Mouse (Mus musculus) neural tube, embryonic 15.5 days (tissue): ENCODE measurements at regions not wholly inside any gene's neighbourhood (a gene's known extent, or its start where the extent isn't known, plus 50 kb on each side); places are given as distances from the start of the nearest gene placed in this dataset.

Experiments used
- ATAC-seq: fragments of 200-750 bp; cut with Nextera tagmentation; 2 replicates; pipeline ENCODE4 v1.8.0; 2017; ENCODE audit warnings: mild to moderate bottlenecking, moderate TSS enrichment, moderate library complexity; ENCODE audit not compliant: low FRiP score
- H3K27ac ChIP-seq: fragments of 300-500 bp; sonication (generic); replicated peaks from 2 replicates; pipeline ENCODE4 v1.5.1; 2015; ENCODE audit warnings: mild to moderate bottlenecking, inconsistent platforms
- H3K27me3 ChIP-seq: fragments of 300-500 bp; sonication (generic); replicated peaks from 2 replicates; pipeline ENCODE4 v1.6.1; 2015; ENCODE audit warnings: inconsistent platforms
- H3K36me3 ChIP-seq: fragments of 300-500 bp; sonication (generic); 2 replicates; pipeline ENCODE4 v1.6.1; 2015; ENCODE audit warnings: inconsistent platforms
- H3K4me1 ChIP-seq: fragments of 300-500 bp; sonication (generic); 2 replicates; pipeline ENCODE4 v1.6.1; 2015; ENCODE audit warnings: inconsistent platforms
- H3K4me2 ChIP-seq: fragments of 300-500 bp; sonication (generic); 2 replicates; pipeline ENCODE4 v1.6.1; 2015; ENCODE audit warnings: inconsistent platforms, mild to moderate bottlenecking, moderate library complexity
- H3K4me3 ChIP-seq: fragments of 300-500 bp; sonication (generic); replicated peaks from 2 replicates; pipeline ENCODE4 v1.5.1; 2015; ENCODE audit warnings: mild to moderate bottlenecking, inconsistent platforms
- H3K9ac ChIP-seq: fragments of 300-500 bp; sonication (generic); replicated peaks from 2 replicates; pipeline ENCODE4 v1.6.1; 2015; ENCODE audit warnings: mild to moderate bottlenecking, inconsistent platforms
- H3K9me3 ChIP-seq: fragments of 300-500 bp; sonication (generic); replicated peaks from 2 replicates; pipeline ENCODE4 v1.6.1; 2016; ENCODE audit warnings: inconsistent platforms
- WGBS: fragments of 180-500 bp; shearing (Covaris S2); methylation state at CpG from one replicate; pipeline ENCODE4 v1.1.7; 2015; ENCODE audit warnings: mixed read lengths; 5-methylcytosine and 5-hydroxymethylcytosine counted together

DNA sequence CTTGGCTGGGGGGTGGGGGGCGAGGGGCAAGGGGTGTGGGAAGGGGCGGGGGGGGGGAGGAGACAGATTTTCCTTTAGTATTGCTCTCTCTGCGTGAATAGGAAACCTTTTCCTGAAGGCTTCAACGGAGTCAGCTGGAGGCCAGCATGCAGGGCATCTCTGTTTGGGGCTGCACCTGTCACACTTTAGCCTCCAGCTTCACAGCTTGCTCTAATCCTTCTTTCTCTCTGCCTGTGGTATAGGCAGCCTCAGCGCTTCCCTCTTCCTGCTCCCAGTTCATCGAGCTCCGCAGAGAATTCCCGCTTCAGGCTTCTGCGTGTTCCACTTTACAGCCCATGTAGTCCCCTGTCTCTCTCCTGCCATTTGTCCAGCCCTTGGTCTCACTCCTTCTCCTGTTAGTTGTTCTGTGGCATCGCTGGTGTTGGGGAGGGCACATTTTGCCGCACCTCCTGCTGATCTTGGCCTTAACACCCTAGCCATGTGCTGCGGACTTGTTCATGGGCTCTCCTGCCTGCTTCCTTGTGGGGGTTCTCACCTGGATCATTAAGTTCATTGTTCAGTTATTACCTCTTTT, 51.7 kb upstream of the Jph4 start:
- no peak overlapping the region for H3K9ac ChIP-seq
- H3K4me1 ChIP-seq = peaks cover 4% of the 10 kb centered on the region
- H3K36me3 ChIP-seq = no peaks in the 10 kb centered on the region
- 0 out of 2 replicates have a peak overlapping the region, but pooled peaks have one; percentile 4 for H3K4me2 ChIP-seq
- no peak overlapping the region for H3K27ac ChIP-seq
- H3K4me3 ChIP-seq = no peak overlapping the region
- no peak; the same call in 1 of the 2 replicates for ATAC-seq
- H3K27me3 ChIP-seq = no peaks in the 10 kb centered on the region
- WGBS = 15% methylated on average over 12 of the region's 12 CpGs
- no peaks in the 10 kb centered on the region for H3K9me3 ChIP-seq

DNA sequence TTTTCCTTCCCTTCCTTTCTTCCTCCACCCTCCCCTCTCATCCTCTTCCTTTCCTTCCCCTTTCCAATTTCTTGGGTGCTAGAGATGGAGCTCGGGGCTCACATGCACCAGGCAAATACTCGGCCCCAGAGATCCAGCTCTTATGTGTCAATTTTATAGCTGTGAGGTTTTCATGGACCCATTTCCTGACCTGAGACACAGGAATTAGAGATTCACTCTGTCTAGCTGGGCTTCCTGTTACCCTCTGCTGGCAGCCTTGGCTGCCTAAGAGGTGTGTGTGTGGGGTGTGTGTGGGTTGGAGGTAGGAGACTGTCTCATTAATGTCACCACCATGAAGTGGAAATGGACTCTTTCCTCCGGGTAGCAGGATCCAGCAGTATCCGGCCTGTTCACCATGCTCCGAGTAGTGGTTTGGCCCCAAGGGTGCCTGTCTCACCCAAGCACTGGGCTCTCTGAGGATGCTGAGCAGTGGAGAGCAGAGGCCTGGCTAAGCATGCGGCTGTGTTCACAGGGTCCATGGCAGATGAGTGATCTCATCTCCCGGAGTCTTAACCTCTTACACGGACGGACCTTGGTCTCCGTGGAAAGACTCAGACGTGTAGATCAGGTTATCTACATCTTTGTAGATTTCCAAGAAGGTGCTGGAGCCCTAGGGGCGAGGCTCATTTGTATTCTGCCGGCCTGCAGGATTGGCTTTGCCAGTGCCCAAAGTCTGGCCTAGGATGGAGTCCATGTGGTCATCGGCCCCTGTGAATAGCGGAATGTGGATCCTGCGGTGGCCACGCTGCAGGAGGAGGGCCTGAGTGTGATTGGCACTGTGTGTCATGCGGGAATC, 52.5 kb upstream of the Jph4 start:
- Histone ChIP-seq H3K27me3 (no peaks in the 10 kb centered on the region), H3K36me3 (no peaks in the 10 kb centered on the region), H3K9me3 (no peaks in the 10 kb centered on the region), H3K4me3 (no peak overlapping the region), H3K4me2 (no peak overlapping the region), H3K4me1 (peaks cover 4% of the 10 kb centered on the region), H3K9ac (no peak overlapping the region), H3K27ac (no peak overlapping the region)
- ATAC-seq = no peak
- 89% methylated on average over 18 of the region's 18 CpGs for WGBS

DNA sequence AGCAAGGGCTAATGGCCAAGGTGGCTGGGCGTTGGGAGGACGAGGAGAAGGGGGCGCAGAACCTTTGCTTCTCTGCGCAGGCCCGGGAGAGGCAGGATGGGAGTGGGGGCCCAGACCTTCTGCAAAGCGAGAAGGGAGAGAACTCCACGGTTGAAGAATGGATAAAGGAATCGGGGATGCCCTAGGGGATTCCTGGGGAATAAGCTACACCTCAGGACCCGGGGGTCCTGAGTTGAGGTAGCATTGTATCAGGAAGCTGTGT, 52.0 kb upstream of the Dhrs2 start:
- Histone ChIP-seq H3K4me1 (peaks cover 4% of the 10 kb centered on the region), H3K27ac (no peak overlapping the region), H3K9ac (no peak overlapping the region), H3K9me3 (no peaks in the 10 kb centered on the region), H3K27me3 (no peaks in the 10 kb centered on the region), H3K4me3 (no peak overlapping the region), H3K4me2 (no peak overlapping the region), H3K36me3 (no peaks in the 10 kb centered on the region)
- WGBS = 92% methylated on average over 9 of the region's 9 CpGs
- ATAC-seq = no peak

GRCm38 (mm10) chr14:55171311-55172049, 50.3 kb upstream of the Dhrs2 start:
- H3K27me3 ChIP-seq = no peaks in the 10 kb centered on the region
- H3K9ac ChIP-seq = no peak overlapping the region
- 83% methylated on average over 7 of the region's 7 CpGs for WGBS
- H3K27ac ChIP-seq = no peak overlapping the region
- ATAC-seq = no peak
- no peaks in the 10 kb centered on the region for H3K9me3 ChIP-seq
- H3K4me1 ChIP-seq = peaks cover 4% of the 10 kb centered on the region
- H3K4me3 ChIP-seq = no peak overlapping the region
- H3K4me2 ChIP-seq = no peak overlapping the region
- no peaks in the 10 kb centered on the region for H3K36me3 ChIP-seq
